Mouse (Mus musculus) lung, embryonic 14.5 days (tissue): Measurements from ENCODE around the gene Olfr750. TPM values are rescaled to one million over a fixed set of nuclear protein-coding genes. Genes with fewer than 3 reads are reported as not detected.

Experiments
- ATAC-seq: fragments of 200-750 bp; cut with Nextera tagmentation; 2 replicates; pipeline ENCODE4 v1.8.0; 2017; ENCODE audit warnings: mild to moderate bottlenecking, moderate TSS enrichment, moderate library complexity; ENCODE audit not compliant: insufficient read depth
- DNase-seq: peaks from one replicate; pipeline ENCODE4 v3.0.0-alpha.2; 2015
- H3K27ac ChIP-seq: fragments of 300-500 bp; sonication (generic); 2 replicates; pipeline ENCODE4 v1.5.1; 2014; ENCODE audit warnings: low read depth, mild to moderate bottlenecking, moderate library complexity
- H3K27me3 ChIP-seq: fragments of 300-500 bp; sonication (generic); 2 replicates; pipeline ENCODE4 v1.6.1; 2014; ENCODE audit warnings: low read length, control low read depth; ENCODE audit not compliant: insufficient read depth
- H3K36me3 ChIP-seq: fragments of 300-500 bp; sonication (generic); 2 replicates; pipeline ENCODE4 v1.6.1; 2014; ENCODE audit warnings: control low read depth; ENCODE audit not compliant: insufficient read depth
- H3K4me1 ChIP-seq: fragments of 300-500 bp; sonication (generic); 2 replicates; pipeline ENCODE4 v1.6.1; 2014; ENCODE audit warnings: antibody characterized with exemption, control low read depth; ENCODE audit not compliant: insufficient read depth
- H3K4me2 ChIP-seq: fragments of 300-500 bp; sonication (generic); 2 replicates; pipeline ENCODE4 v1.6.1; 2014; ENCODE audit warnings: mild to moderate bottlenecking
- H3K4me3 ChIP-seq: fragments of 300-500 bp; sonication (generic); 2 replicates; pipeline ENCODE4 v1.5.1; 2014; ENCODE audit warnings: low read depth, low read length
- H3K9ac ChIP-seq: fragments of 300-500 bp; sonication (generic); 2 replicates; pipeline ENCODE4 v1.6.1; 2014
- H3K9me3 ChIP-seq: fragments of 300-500 bp; sonication (generic); 2 replicates; pipeline ENCODE4 v1.6.1; 2016; ENCODE audit warnings: low read depth, low read length, control low read depth
- CTCF ChIP-seq: IDR thresholded peaks from 2 replicates; pipeline ENCODE4 v1.5.1; 2016; ENCODE audit warnings: antibody characterized with exemption, low read depth
- WGBS: fragments of 180-500 bp; shearing (Covaris S2); extraction: QIAGEN DNeasy Blood & Tissue Kit; methylation state at CpG from one replicate; pipeline ENCODE4 v1.1.7; 2014; 5-methylcytosine and 5-hydroxymethylcytosine counted together
- polyA plus RNA-seq: library from polyadenylated mRNA; unstranded; fragments of >200 nt; fragmentation: Nextera tagmentation; extraction: Ambion mirVana; gene quantifications from 2 replicates; pipeline ENCODE4 v1.2.1, GENCODE M21; 2014

The Olfr750 gene
- polyA plus RNA-seq, 1 experiment from 2014 or later, result not detected

DNA sequence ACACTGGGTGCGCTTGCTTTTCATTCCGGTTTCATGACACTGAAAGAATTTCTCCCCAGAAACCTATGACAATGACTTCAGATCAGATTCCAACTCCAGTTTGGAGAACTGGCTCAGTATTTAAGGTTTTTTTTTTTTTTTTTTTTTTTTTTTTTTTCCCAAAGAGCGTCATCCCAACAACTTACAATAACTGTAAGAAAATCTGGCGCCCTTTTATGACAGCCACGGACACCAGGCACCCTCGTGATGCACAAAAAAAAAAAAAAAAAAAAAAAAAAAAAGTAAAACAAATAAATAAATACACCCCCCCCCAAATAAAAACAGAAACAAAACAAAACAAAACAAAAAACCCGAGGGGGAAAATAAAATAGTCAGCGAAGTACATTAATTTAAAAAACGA lies 13.5 kb upstream of the Olfr750 start:
- Histone ChIP-seq H3K9me3 (no peaks in the 10 kb centered on the region), H3K36me3 (no peaks in the 10 kb centered on the region), H3K9ac (peak overlapping the region; percentile 52), H3K4me3 (peak overlapping the region; percentile 59), H3K4me2 (peak overlapping the region; percentile 82), H3K27ac (0 out of 2 replicates have a peak overlapping the region, but pooled peaks have one; percentile 46), H3K27me3 (no peaks in the 10 kb centered on the region), H3K4me1 (0 out of 2 replicates have a peak, but pooled peaks cover 8% of the 10 kb centered on the region)
- WGBS, result 7% methylated on average over 9 of the region's 9 CpGs
- no peak for TF ChIP-seq CTCF
- ATAC-seq, result no peak
- peak; percentile 62 for DNase-seq

- ATAC-seq (no peak), DNase-seq (no peak)
- Histone ChIP-seq H3K4me2 (no peak overlapping the region), H3K4me1 (peaks cover 4% of the 10 kb centered on the region; the same call in 1 of the 2 replicates), H3K27me3 (no peaks in the 10 kb centered on the region), H3K9ac (no peak overlapping the region), H3K27ac (no peak overlapping the region), H3K4me3 (no peak overlapping the region), H3K9me3 (no peaks in the 10 kb centered on the region), H3K36me3 (no peaks in the 10 kb centered on the region)
- no peak for TF ChIP-seq CTCF
- WGBS, result 76% methylated on average over 4 of the region's 4 CpGs
These were observed 11.7 kb upstream of the Olfr750 start for GRCm38 (mm10) chr14:51085911-51086310.

DNA sequence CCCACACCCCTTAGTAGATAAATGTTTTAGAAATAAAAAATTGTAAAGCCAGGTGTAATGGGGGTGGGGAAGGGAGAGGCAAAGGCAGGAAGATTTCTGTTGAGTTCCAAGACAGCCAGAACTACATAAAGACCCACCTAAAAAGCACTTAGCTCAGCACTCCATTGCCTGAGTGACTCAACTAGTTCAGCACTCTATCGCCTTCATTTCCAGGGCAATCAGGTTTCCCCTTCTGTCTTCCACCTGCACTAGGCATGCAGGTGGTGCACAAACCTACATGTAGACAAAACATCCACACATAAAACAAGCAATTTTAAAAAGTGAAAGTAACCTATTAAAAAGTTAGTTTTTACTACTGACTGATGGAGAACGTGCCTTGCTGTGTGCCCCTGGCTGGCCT lies 10.9 kb upstream of the Olfr750 start:
- Histone ChIP-seq H3K9me3 (no peaks in the 10 kb centered on the region), H3K4me3 (no peak overlapping the region), H3K4me1 (peaks cover 4% of the 10 kb centered on the region; the same call in 1 of the 2 replicates), H3K9ac (no peak overlapping the region), H3K4me2 (no peak overlapping the region), H3K27me3 (no peaks in the 10 kb centered on the region), H3K36me3 (no peaks in the 10 kb centered on the region), H3K27ac (no peak overlapping the region)
- TF ChIP-seq CTCF, result no peak
- no peak for DNase-seq
- 78% methylated on average over 2 of the region's 2 CpGs for WGBS
- no peak for ATAC-seq

GRCm38 (mm10) chr14:51083805-51084204 lies 9.6 kb upstream of the Olfr750 start:
- ATAC-seq, result no peak

DNA sequence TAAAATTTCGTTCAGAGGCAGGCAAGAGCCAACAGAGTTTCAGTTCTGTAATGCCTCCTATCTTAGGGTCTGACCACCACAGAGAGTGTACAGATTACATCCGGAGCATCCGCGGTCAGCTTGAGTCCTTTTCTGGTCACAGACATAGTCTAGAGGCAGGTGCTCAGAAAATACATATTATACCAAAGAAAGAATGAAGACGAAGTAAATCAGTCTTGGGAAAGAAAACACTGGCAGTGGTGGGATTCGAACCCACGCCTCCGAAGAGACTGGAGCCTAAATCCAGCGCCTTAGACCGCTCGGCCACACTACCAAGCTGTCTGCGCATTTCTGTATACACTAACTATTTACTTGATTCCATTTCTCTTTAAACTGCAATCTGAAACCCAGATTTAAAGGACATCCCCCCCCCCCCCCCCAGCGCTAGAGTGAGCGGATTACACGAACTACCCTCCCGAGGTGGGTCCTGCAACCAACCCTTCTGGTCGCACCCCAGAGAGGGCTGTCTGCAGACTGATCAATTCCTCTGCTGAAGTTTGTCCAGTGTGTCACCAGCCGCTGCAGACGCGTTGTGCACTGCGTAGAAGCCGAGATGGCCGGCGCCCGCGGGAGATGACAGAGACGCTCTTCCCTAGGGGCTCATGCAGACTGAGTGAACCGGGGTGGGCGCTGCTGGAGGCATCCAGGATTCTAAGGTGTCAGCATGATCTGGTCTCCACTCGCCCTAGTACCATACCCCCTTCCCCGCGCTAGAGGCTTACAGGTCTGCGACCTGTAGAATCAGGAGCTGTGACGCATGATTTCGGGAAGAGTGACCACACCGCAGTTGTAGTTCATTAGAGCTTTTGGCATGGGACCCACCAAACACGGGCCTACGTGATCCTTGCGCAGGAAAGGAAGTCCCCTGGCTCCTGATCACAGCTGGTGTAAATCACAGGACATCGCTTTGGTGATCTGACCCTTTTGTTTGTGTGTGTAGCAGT lies 8.7 kb upstream of the Olfr750 start:
- Histone ChIP-seq H3K4me2 (peak overlapping the region; percentile 73), H3K27ac (no peak overlapping the region), H3K9me3 (no peaks in the 10 kb centered on the region), H3K36me3 (no peaks in the 10 kb centered on the region), H3K27me3 (no peaks in the 10 kb centered on the region), H3K4me3 (peak overlapping the region; percentile 57), H3K4me1 (peaks cover 4% of the 10 kb centered on the region; the same call in 1 of the 2 replicates), H3K9ac (peak overlapping the region; percentile 49)
- WGBS, result 3% methylated on average over 40 of the region's 40 CpGs
- DNase-seq, result peak; percentile 89
- TF ChIP-seq CTCF, result no peak
- peak; percentile 81 for ATAC-seq

More at GRCm38 (mm10) chr14:51083805-51084204, 9.6 kb upstream of the Olfr750 start:
- H3K27me3 ChIP-seq, result no peaks in the 10 kb centered on the region
- peak overlapping the region; percentile 73 for H3K4me2 ChIP-seq
- no peak for TF ChIP-seq CTCF
- H3K4me3 ChIP-seq, result peak overlapping the region; percentile 57
- no peak overlapping the region for H3K9ac ChIP-seq
- H3K4me1 ChIP-seq, result peaks cover 4% of the 10 kb centered on the region; the same call in 1 of the 2 replicates
- no peaks in the 10 kb centered on the region for H3K36me3 ChIP-seq
- DNase-seq, result no peak
- no peak overlapping the region for H3K27ac ChIP-seq
- 7% methylated on average over 7 of the region's 7 CpGs for WGBS
- H3K9me3 ChIP-seq, result no peaks in the 10 kb centered on the region

DNA sequence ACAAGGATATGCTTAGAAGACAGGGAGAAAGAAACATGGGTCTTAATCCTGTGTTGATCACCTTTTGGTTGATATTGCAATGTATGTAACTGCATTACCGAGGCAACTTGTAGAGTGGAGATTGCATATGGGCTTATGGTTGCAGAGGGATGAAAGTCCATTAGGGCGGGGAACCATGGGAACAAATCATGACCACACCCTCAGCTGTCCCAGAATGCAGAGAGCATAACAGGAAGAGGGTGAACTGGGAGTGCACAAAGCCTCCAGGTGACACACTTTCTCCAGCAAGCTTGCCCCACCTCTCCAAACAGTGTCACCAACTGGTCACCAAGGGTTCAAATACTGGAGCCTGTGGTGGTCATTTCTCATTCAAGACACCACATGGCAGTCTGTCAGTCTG lies 6.8 kb upstream of the Olfr750 start:
- DNase-seq (no peak), ATAC-seq (no peak)
- 74% methylated on average over 2 of the region's 2 CpGs for WGBS
- no peak overlapping the region for H3K27ac ChIP-seq
- no peak overlapping the region for H3K4me2 ChIP-seq
- peaks cover 4% of the 10 kb centered on the region; the same call in 1 of the 2 replicates for H3K4me1 ChIP-seq
- H3K4me3 ChIP-seq, result no peak overlapping the region
- H3K27me3 ChIP-seq, result no peaks in the 10 kb centered on the region
- TF ChIP-seq CTCF, result no peak
- no peak overlapping the region for H3K9ac ChIP-seq
- H3K36me3 ChIP-seq, result no peaks in the 10 kb centered on the region
- no peaks in the 10 kb centered on the region for H3K9me3 ChIP-seq

DNA sequence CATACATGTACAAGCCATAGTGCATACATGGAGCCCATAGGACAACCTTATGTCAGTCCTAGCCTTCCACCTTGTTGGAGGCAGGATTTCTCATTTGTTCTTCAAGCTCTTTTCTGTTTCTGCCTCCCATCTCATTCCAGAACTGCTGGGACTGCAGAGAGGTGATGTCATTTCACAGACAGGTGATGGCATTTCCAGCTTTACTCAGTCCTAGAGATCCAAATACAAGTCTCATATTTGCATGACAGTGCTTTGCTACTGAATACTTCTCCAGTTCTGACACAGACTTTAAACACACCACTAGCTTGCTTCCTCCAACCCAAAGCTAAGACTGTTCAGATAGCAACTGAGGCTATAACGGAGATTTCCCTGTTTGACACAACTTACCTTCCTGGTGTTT lies 4.9 kb upstream of the Olfr750 start:
- WGBS, result 88% methylated on average over 1 of the region's 1 CpGs
- H3K27ac ChIP-seq, result no peak overlapping the region
- no peaks in the 10 kb centered on the region for H3K9me3 ChIP-seq
- no peaks in the 10 kb centered on the region for H3K36me3 ChIP-seq
- no peaks in the 10 kb centered on the region for H3K27me3 ChIP-seq
- H3K9ac ChIP-seq, result no peak overlapping the region
- ATAC-seq (no peak), DNase-seq (no peak)
- H3K4me2 ChIP-seq, result no peak overlapping the region
- no peak overlapping the region for H3K4me3 ChIP-seq
- H3K4me1 ChIP-seq, result peaks cover 4% of the 10 kb centered on the region; the same call in 1 of the 2 replicates
- no peak for TF ChIP-seq CTCF
